Mouse (Mus musculus) right cerebral cortex, adult 18-20 months (tissue): ENCODE data around the gene Frmd5.
A peak's percentile ranks its signal among the peaks of the same experiment; 100 is the strongest.

Experiments
- DNase-seq: peaks from one replicate; pipeline ENCODE4 v3.0.0; 2022; ENCODE audit warnings: mixed read lengths

Gene Frmd5

DNA sequence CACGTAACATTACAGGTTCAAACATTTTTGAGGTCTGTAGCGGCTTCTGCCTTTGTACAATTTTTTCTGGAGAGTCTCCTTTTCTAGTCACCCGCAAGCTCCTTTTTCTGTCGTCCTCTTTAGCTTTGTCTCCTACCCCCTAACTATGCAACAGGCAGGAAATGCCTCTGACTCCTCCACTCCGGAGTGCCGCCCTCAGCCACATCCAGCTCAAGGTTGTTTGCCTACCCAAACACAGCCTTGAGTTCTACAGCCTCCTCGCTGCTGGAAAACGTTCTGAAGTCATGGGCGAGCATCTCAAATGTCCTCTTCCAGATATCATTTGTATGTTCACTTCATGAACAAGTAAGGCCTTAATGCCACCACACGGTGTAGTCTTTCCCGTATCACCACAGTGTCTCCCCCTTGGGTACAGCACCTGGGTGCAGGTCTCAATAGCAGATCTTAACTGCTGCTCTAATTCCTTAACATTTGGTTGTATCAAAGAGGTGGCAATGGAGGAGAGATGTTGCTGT lies 45.5 kb downstream of the Frmd5 start:
- DNase-seq: no peak

- DNase-seq: no peak
Observed at GRCm38 (mm10) chr2:121760646-121761045, 46.2 kb downstream of the Frmd5 start.

DNA sequence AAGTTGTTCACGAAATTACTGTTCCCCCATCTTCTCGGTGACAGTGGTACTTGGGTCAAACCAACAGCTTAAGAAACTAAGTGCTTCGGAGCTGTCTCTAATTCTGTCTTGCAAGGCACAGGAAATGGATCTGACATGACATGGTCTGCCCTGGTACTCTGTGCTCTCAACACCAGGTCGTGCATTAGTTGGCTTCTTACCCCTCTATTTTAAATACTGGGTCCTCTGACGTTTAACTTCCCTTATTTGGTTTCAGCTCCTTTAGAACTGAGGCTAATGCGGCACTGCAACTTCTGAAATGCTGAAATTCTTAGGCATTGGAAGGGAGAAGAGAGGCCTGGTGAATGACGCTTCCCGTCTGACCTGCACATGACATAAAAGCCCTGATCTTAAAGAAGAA lies 48.6 kb downstream of the Frmd5 start:
- DNase-seq: no peak

DNA sequence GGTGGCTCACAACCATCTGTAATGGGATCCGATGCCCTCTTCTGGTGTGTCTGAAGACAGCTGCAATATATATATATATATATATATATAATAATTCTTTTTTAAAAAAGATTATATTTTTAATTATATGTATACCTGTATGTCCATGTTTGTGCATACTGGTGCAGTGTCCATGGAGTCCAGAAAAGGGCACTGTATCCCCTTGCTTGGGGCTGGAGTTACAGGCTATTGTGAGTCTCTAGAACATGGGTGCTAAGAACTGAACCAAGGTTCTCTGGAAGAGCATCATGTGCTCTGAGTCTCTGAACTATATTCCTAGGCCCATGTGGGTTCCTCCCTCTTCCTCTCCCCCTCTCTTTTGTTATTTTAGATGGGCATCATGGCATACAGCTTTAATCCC lies 50.6 kb downstream of the Frmd5 start:
- no peak for DNase-seq

DNA sequence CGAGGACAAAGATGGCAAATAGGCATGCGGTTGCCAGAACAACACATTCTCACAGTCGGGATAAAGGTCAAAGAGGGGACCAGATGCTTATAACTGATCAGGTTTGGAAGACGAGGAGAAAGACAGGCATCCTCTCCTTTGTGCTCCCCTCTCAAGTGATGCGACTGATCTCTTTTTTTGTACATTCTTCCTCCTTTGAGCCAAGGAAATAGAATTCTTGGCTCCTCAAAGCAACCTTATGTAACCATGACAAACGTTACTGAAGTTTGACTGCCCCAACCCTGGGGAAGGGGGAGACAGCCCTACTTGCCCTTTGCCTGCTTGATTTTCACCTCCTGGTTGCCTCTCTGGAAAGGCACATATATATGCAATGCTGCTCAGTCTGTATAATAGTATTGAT lies 51.8 kb downstream of the Frmd5 start:
- DNase-seq: no peak

DNA sequence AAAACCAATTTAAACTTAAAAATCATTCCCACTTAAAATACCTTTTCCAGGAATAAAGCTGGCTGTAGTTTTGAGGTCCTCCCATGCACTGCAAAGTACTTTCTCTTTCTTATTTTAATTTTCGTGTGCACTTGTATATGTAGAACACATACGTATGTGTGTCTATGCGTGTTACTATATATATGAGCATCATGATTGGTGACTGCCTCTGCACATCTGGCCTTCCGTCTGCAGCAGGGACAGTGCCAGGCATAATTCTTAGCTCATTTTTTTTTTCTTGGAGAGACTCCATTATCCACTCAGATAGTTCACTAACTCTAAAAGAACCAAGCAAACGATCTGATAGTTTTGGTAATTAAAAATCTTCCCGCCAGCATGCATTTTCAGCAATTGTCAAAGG lies 56.8 kb downstream of the Frmd5 start:
- peak; percentile 40 for DNase-seq

DNA sequence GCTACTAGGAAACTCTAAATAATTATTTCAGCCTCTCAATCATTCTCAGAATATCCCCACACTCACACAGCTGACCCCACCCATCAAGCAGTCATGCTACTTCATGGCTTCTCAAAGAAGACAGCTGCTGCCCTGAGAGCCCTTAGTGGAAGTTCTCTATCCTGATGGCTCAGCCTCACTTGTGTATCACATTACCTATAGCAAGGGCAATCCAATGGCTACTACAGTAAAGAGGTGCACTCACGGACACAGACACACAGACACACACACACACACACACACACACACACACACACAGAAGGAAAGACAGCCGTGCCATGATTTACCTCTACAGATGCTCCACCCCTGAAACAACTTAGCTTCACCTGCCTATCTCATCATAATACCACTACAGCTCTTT lies 65.7 kb downstream of the Frmd5 start:
- DNase-seq: no peak

- DNase-seq: no peak
Observed at GRCm38 (mm10) chr2:121739410-121739809, 67.5 kb downstream of the Frmd5 start.

DNA sequence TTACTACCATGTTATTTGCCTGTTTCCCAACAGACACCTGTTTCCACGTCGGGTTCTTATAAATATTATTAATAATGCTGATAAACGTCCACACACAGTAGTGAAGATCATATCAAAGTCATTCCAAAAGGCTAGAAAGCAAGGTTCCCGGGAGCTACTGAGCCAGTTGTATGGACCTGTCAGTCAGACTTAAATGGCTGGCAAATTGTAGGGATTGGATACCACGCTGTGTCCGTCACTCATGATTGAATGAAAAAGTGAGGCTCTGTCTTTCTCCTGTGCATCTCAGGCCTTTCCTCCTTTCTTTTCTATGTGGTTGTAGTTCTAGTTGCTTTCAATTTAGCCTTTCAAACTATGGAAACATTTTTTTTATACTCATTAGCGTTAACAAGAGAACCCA lies 73.5 kb downstream of the Frmd5 start:
- no peak for DNase-seq

DNA sequence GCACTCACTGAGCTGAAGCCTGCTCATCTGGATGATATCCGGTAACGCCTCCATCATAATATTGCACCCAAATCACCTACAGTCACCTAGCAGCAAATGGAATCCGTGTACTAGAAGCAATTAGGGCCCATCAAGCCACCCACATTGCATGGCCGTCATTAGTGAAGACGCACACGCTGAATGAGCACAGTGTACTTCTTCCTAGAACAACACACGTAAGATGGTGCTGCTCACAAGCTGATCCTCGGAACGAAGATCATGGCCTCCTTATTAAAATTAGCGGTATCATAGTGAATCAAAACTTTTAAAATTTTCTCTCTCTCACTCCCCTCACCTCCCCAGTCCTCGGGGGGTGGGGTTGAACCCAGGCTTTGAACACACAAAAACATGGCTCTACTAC lies 76.4 kb downstream of the Frmd5 start:
- no peak for DNase-seq

DNA sequence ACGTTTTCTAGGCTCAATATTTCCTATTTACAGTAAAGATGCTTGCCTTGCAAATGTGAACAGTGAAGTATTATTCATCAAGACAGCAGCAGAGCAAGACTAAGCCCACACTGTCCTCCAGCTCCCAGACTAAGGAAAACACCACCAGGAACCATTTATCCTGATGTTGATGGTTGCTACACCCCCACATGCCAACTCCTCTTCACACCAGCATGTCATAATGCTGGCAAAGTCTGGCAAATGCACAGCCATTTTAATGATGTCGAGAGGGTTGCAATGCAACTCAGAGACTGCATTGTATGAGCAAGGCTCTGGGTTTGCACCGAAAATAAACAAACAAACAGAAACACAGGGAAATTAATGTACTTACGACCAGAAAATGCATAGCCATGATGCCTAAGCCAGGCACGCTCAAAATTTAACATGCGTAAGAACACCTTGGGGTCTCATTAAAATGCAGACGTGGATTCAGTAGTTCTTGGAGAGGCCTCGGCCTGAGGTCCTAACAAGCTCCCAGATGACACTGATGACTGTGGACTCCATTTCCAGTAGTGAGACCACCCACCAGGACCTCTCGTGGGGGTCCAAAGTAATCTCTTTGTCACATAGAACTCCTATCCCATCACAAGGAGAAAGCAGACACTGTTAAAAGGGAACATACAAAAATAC lies 77.8 kb downstream of the Frmd5 start:
- peak; percentile 33 for DNase-seq

DNA sequence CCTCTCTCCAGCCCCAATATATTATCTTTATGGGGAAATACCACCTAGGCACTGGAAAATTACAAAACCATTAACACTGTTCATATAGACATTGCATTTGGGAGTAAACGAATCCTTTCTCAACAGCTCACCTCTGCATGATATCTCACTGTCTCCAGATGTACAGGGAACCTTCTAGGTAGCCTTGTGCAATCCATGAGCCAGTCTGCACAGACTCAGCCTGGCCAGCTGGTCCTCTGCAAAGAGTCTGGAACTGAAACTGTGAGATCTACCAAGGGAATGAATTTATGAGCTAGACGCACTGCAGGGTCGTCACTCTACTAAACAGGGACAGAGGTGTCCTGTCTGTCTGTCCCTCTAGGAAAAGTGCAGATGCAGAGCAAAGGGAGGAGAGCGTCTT lies 82.0 kb downstream of the Frmd5 start:
- DNase-seq: no peak

- no peak for DNase-seq
Observed at GRCm38 (mm10) chr2:121723796-121724195, 83.1 kb downstream of the Frmd5 start.

GRCm38 (mm10) chr2:121719000-121719399 lies 87.9 kb downstream of the Frmd5 start:
- no peak for DNase-seq

DNA sequence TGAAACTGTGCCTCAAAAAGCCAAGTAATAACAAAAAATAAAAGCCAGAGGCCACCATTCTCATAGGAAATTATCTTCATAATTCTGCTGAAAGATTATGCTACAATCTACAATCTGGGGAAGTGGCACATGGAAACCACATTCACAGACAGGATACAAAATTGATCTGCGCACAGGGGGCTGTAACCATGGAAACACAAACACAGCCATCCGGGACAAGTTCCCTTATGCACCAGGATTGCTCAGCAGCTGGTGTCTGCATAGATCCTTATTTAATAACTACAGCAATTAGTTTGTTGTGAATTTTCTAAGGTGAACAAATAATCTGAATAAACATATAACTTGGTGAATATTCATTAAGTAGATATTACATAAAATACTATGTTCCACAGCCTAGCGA lies 89.8 kb downstream of the Frmd5 start:
- no peak for DNase-seq

DNA sequence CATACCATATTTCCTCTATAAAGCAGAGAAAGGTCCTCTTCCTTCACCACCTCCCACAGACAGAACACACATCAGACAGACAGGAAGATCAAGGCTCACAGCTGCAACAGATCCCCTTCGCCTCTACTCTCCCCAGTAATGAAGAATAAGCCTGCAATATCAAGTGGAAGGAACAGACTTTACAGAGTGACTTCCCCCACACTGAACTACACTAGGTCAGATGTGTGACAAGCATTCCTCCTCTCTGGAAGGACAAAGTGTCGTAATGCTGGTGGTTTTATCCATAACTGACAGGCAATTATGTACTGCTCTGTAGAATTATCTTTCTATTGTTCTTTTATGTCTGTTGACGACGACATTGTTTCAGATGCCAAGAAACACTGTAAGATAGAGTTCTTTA lies 93.3 kb downstream of the Frmd5 start:
- DNase-seq: no peak

DNA sequence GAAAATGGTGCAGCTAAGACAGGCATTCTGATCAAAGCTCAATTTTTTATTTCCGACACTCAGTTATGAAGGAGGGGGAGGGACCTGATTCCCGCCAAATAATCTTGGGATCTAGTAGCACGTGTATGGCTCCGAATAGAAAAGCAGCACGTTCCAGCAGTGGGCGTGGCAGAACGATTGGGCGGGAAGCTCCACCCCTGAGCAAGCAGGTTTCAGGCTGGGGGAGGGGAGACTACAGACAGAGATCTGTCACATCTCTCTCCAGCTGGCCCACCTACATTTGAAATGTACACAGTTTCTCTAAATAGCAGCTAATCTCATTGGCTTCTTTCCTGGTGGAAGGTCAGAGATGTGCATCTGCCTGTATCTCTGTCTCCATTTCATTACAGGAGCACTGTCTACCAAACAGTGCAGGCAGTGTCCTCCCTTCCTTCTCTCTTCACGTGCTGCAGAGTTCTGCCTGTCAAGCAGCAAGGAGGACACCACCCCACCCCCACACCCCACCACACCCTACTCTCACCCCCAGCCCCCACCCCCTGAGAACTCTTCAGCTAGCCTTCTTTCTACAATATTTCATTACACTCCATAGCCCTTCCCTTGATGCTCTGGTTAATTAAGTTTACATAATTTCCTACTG lies 95.0 kb downstream of the Frmd5 start:
- DNase-seq: no peak

DNA sequence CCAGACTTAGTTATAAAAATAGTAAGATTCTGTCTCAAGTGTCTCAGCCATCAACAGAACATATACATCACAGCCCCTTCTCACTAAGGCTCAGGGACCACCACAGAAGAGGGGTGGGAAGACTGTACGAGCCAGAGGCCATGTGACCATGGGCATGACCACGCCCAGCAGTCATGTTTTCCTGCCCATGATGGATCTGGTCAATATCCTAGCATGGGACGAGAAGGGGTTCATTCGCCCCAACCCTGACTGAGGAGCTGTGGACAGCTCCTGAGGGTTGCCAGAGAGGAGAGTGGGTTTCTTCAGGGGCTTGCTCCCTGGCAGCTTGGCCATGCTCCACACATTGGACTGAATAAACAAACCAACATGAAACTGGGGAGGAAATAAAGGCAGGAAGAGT lies 97.8 kb downstream of the Frmd5 start:
- no peak for DNase-seq

GRCm38 (mm10) chr2:121707461-121707860 lies 99.4 kb downstream of the Frmd5 start:
- DNase-seq: no peak

DNA sequence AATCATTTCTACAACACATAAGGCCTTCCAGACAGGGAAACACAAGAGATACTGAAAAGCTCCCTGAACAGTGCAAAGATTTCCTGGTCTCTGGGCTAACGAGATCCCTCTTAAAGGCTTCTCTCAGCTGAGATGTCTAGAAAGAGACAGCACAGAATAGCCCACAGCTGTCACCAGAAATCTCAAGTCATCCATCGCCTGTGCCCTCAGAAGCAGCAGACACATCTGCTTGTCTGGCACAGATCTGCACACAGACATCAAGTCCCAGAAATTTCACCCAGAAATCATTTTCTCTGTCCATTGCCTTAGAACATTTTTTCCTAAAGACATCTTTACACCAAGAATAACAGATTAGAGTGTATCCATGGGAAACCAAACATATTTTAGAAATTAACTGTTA lies 101.1 kb downstream of the Frmd5 start:
- DNase-seq: no peak

GRCm38 (mm10) chr2:121699331-121699730 lies 107.6 kb downstream of the Frmd5 start:
- DNase-seq: no peak

GRCm38 (mm10) chr2:121695436-121695835 lies 111.5 kb downstream of the Frmd5 start:
- DNase-seq: no peak

GRCm38 (mm10) chr2:121688107-121688506 lies 118.8 kb downstream of the Frmd5 start:
- no peak for DNase-seq

DNA sequence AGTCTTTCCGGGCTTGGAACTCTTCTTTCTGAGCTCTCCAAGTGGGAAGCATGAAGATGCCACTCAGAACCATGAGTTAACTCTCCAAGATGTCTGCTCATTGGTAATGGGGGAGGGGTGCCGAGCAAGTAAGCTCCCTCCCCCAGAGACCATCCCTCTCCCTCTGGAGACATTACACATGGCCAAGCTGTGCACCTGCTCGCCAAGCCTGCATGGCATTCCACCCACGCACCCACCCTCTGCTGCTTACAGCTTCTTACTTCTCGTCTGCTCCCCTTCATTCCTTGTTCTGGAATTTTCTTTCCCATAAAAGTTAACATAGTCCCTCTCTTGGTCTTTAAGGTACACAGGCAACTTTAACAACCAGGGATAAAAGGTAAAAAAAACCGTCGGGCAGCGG lies 123.3 kb downstream of the Frmd5 start:
- DNase-seq: no peak

DNA sequence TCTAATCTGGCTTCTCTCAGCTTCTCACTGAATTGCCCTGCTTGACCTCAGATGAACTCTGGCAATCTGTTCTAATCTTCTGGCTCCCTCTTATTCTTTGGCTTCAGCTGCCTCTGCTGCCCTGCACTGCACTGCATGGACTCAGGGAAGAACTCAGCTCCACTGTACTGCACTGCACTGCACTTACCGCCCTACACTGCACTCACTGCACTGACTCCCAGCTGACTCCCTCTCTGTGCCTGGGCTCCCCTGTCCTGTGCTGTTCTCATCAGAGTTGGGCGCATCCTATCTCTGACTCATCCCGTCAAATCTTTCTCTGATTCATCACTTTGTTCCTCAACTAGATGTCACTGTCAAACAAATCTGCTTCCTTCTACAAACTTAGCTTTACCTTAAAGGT lies 124.5 kb downstream of the Frmd5 start:
- DNase-seq: no peak
